Mouse (Mus musculus) right cerebral cortex, postnatal 10 days (tissue): ENCODE measurements around the gene Grm8.
A peak's percentile ranks its signal among the peaks of the same experiment; 100 is the strongest.

Source experiments
- DNase-seq, 2 experiments: peaks; one replicate each; pipeline ENCODE4 v3.0.0; 2021; ENCODE audit warnings: low spot score in 2 of 2

The Grm8 gene

DNA sequence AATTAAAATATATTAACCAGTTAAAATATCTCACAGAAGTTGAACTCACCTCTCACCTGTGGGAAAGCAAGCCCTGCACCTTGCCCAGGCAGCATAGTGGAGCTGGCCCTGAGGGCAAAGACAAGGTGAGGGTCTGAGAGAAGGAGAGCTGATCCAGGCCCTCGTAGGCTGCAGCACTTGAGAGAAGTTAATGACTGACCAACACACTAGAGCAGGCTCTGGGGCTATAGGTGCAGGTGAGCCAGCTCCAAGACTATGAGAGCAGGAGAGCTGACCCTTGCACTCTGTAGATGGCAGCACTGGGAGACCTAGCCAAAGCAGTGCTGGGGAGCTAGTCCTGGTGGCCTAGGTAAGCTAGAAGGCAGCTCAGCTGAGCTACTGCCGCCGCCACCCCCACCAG lies 499.1 kb downstream of the Grm8 start:
- no peak for DNase-seq

- no peak for DNase-seq
Measured at GRCm38 (mm10) chr6:27617472-27617871, 517.5 kb downstream of the Grm8 start.

GRCm38 (mm10) chr6:27580485-27580884 lies 554.5 kb downstream of the Grm8 start:
- DNase-seq, result no peak

GRCm38 (mm10) chr6:27545516-27545915 lies 589.5 kb downstream of the Grm8 start:
- DNase-seq, result no peak

DNA sequence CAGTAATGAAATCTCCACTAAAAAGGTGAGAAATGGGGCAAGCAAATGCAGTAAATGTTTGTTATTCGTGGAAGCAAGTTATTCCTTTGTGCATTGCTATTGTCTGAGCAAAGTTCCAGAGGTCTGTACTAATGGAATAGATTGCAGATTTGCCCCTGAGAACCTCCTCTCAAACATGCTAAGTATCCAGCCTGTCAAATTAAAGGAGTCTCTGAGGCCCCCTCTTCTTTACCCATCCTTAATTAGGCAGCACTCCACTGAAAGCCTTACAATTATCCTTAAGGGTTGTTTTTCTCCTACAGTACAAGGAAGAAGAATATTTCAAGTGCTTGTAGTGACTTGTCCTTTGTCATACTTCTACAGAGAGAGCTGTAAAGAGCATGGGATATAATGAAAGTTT lies 617.4 kb downstream of the Grm8 start:
- no peak for DNase-seq

DNA sequence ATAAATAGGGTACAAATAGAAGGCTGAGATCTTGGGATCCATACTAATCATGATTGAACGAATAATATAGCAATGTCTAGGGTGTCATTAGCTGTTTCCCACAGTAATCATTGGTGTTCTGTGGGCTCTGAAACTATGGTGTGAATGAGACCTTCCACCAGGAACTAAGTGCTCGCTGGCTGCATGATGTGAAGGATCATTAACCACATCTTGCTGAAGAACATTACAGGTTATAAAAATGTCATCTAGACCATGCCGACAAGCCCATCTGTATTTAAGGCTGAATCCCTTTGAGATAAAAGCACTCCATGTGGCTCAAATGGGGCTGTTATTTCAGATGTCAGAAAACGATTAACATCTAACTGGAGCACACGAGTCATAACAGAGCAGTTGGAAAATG lies 674.0 kb downstream of the Grm8 start:
- no peak for DNase-seq

- peak in 1 of 2 experiments; percentile 20 for DNase-seq
Measured at GRCm38 (mm10) chr6:27408473-27408872, 726.5 kb downstream of the Grm8 start.

DNA sequence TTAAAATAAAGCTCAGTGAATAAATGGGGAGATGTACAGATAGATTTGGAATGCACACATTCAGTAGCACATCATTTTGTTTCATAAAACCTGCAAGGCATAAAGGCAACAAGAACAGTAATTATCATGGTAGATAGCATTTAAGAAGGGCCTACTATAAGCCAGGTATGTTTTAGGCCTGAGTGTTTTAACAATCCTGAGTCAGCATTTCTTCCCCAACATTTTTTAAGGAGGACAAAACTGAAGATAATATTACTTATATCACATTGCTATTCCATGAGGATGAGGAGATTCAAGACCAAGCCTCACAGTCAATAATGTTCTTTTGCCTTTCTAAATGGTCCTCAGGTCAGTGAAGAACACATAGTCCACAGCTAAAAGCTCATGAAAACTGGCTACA lies 762.6 kb downstream of the Grm8 start:
- no peak for DNase-seq

DNA sequence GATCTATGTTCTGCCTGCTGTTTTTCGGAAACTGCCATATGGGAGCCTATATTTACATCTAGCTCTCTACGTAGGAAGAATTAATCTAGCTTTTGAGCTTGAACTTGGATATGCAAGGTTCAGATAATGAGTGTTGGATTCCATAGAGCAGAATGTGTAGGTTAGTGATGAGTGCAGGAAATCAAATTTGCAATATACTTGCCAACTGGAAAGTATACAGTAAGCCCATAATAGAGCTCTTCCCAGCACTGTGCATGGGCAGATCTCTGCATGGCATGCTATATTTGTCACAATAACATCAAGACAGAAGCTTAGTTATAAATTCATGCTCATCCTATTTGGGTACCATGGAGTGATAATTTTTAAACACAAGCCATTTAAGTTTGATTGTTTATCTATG lies 763.9 kb downstream of the Grm8 start:
- DNase-seq, result peak in 1 of 2 experiments; percentile 34

DNA sequence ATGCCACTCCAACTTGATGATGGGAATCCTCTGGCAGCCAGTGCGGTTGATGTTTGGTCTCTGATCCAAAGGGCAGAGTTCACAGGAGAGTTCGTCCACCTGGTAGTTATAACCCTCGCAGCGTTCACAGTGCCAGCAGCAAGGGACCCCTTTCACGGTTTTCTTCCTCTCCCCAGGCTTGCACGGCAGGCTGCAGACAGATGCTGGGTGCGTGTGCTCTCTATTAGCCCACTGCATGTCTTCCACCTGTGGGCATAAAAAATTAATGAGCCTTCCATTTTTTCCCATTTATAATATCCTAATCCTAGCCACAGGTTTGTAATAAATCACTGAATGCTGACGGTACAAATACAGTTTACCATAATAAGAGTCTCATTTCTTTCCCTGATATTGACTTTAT lies 771.2 kb downstream of the Grm8 start:
- no peak for DNase-seq

DNA sequence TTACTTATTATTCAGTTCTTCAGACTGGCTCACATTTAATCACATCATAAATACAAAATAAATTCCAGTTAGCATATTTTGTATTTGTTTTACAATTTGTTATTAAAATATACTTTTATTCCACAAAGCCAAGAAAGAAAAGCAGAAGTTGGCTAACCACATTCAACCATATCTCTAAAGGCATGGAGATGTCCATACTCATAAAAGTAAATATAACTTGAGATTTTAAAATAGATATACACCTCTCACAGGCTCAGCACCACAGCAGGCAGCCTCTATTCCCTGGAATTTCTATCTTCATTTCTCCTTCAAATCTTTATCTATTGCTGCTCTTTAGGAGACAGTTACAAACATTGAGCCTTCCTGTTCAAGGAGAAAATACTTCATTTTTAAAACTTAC lies 774.5 kb downstream of the Grm8 start:
- no peak for DNase-seq

GRCm38 (mm10) chr6:27351147-27351546 lies 783.8 kb downstream of the Grm8 start:
- no peak for DNase-seq

- DNase-seq, result peak; percentile 31 to 44
Measured at GRCm38 (mm10) chr6:27348272-27348671, 786.7 kb downstream of the Grm8 start.

GRCm38 (mm10) chr6:27346311-27346710 lies 788.7 kb downstream of the Grm8 start:
- no peak for DNase-seq

- peak; percentile 27 to 39 for DNase-seq
Measured at GRCm38 (mm10) chr6:27340131-27340530, 794.8 kb downstream of the Grm8 start.

DNA sequence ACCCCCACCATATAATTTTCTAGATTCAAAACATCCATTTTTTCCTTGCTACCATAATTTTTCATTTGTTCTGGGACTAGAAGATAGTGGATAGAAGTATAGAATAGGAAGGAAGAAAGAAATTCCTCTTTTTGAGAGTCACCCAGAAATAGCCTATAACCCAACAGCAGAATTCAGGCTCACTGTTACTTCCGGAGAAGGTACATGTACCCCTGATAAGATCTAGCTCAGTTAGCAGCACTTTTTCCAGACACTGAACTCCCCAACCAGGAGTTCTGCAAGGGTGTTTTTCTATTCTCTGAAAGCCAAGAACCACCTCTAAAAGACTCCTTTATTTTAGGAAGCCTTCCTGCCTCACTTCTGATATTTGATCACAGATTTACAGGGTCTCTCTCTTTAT lies 816.4 kb downstream of the Grm8 start:
- DNase-seq, result no peak

GRCm38 (mm10) chr6:27317422-27317821 lies 817.6 kb downstream of the Grm8 start:
- DNase-seq, result peak; percentile 32 to 44

DNA sequence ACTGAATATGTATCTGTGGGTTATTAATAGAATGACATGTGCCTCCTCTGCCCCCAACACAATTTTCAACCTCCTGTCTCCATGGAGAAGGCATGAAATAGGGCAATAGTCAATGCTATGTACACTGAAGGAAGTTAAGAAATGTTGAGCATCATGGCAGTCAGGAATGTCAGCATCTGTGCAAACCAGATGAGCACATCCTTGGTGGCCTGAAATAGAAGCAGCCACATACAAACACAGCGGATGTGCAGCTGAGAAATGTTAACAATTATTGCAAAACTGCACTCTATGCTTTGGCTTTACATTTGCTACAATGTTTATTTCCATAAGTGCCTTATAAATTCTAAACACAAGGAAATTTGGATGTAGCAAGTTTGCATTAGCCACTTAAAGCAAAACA lies 819.0 kb downstream of the Grm8 start:
- no peak for DNase-seq

DNA sequence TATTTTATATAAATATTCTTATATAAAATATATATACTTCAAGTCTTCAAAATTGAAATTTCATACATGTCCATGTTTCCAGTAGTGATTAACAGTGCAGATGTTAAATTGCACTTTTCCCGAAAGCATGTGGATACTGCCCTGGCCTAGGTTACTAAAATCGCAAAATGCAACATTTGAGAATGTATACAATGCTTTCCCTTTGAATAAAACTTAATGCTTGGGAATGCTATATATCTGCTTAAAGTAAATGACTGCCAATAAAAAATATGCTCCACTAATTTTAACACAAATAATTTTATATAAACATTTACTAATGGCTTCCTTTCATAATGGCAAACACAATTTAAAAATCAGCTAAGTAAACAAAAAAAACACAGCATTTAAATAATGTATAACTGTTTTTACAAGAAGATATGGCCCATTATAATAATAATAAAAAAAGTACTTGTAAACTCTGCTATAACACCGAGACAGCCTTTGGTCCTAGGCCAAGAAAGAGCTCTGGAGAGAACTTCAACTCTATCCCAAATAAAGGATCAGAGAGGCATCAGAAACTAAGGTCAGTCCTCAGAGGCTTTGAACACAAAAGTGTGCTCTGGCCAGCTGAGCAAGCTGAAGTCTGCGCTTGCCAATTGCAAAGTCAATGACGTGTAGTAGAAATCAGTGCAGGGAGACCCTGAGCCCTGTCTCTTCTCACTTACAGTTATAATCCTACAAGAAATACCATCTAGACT lies 820.5 kb downstream of the Grm8 start:
- DNase-seq, result no peak

DNA sequence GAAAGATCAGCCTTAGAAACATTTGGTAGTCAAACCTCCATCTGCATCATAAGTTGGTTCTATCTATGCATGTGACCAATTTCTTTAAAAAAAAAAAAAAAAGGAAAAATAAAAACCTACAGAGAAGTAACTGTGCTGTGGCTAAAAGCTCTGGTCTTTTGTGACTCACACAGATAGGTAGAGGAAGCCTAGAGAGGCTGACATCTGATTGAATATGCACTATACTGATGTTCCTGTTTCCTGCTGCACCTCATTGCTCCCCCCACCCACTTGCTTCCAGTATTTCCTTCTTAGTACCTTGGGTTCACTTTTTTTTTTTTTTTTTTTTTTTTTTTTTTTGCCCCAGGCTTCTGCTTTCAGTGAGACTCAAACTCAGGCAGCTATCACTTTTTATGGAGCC lies 824.6 kb downstream of the Grm8 start:
- DNase-seq, result no peak

DNA sequence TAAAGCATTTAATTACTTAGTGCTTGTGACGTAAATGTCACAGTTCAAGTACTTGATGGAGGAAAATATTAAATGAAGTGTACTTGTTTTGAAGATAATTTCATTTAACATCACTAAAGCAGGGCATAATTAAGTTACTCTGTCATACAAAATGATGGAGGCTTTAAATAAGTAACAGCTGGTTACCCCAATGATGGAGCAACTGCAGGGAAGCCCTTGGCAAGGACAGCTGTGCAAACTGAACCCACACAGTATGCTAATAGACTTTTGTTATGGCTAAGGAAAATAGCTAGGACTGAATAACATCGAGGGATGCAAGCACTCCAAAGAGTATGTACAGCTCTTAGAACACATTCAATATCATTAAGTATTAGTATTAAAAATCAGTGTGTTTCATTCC lies 829.6 kb downstream of the Grm8 start:
- no peak for DNase-seq

DNA sequence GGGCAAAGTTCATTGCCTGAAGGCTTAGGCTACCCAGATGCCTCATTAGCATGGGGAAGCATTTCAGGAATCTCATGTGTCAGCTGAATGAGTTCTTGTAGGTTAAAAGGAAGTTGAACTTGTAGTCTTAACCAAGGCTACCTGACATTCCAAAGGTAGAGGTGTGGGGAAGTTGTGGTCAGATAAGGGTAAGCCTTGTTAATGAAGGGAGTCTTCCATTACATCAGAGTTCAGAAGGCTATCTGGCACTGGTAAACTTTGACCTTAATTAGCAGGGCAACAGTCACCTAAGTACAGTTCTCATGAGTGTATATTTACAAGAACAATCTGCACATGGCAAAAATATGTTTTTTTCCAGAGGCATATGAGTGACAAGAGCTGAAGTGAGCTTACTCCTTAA lies 870.0 kb downstream of the Grm8 start:
- no peak for DNase-seq

- DNase-seq, result no peak
Measured at GRCm38 (mm10) chr6:27262611-27263010, 872.4 kb downstream of the Grm8 start.

DNA sequence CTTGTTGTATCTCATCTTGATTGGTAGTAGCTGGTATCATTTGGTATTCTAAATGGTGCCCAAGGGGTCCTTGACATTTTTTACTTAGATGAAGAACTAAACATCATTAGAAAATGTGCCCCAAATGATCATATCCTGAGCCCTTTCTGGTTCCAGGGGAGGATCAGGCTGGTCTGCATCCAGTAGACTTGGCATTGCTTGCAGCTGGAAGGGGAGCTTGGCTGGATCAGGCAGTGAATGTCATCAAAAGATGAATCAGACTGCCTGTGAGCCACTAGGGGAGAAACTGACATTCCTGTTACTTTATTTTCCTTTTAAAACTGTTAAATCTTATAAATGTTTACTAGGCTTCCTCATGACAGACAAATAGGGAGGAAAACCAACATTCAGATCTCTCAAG lies 894.6 kb downstream of the Grm8 start:
- DNase-seq, result no peak
